Mouse (Mus musculus): Measurements from ENCODE around the gene Tectb.

DNA sequence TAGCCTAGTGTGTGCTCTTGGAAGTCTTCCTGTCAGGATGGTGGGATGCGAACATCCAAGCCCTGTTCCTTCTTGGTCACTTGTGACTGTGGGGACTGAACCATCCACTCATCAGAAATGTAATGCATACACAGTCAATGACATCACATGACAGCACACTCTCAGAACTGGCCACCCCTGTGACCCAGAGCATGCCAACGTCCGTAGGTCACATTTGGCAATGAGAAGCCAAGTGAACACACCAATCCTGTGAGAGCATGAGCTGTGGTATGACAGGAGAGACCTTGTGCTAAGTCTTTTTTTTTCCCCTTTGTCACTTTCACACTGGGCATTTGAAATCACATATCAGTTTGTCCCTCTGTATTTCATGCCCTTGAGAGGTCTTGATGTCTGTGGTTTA, 15.0 kb downstream of the Tectb start:
- TF ChIP-seq CTCF (IDR thresholded peaks at IDR 0.05; ENCODE audit: low read depth, low read length) (no peak), POLR2A (IDR thresholded peaks at IDR 0.05; ENCODE audit: extremely low read depth, insufficient read depth, low read length) (no peak)

Data from liver, adult 2 months (tissue).